Mouse (Mus musculus): Measurements from ENCODE around the gene Syn3.

- no peak for TF ChIP-seq POLR2A (IDR thresholded peaks at IDR 0.05; ENCODE audit: control insufficient read depth, extremely low read depth, insufficient read depth, low read length, poor library complexity)
- no peak for TF ChIP-seq CTCF (IDR thresholded peaks at IDR 0.05; ENCODE audit: borderline replicate concordance, control insufficient read depth, extremely low read depth, insufficient read depth, low read length, poor library complexity)
Measured at GRCm38 (mm10) chr10:86047786-86048185, 450.9 kb downstream of the Syn3 start.

Data from thymus, adult 2 months (tissue).